Mouse (Mus musculus) neural tube, embryonic 14.5 days (tissue): ENCODE measurements at regions not wholly inside any gene's neighbourhood (a gene's known extent, or its start where the extent isn't known, plus 50 kb on each side); places are given as distances from the start of the nearest gene placed in this dataset.
A peak's percentile ranks its signal among the peaks of the same experiment; 100 is the strongest.

Experiments
- ATAC-seq: fragments of 200-750 bp; cut with Nextera tagmentation; 2 replicates; pipeline ENCODE4 v1.8.0; 2017; ENCODE audit warnings: low read depth, mild to moderate bottlenecking, moderate TSS enrichment, moderate library complexity
- H3K27ac ChIP-seq: fragments of 300-500 bp; sonication (generic); 2 replicates; pipeline ENCODE4 v1.5.1; 2014; ENCODE audit warnings: low read depth, mild to moderate bottlenecking, control low read depth, low read length, moderate library complexity, mixed read lengths
- H3K27me3 ChIP-seq: fragments of 300-500 bp; sonication (generic); 2 replicates; pipeline ENCODE4 v1.6.1; 2014; ENCODE audit warnings: low read length; ENCODE audit not compliant: control insufficient read depth, insufficient read depth
- H3K36me3 ChIP-seq: fragments of 300-500 bp; sonication (generic); 2 replicates; pipeline ENCODE4 v1.6.1; 2014; ENCODE audit warnings: low read length, mixed read lengths; ENCODE audit not compliant: control insufficient read depth, insufficient read depth
- H3K4me1 ChIP-seq: fragments of 300-500 bp; sonication (generic); 2 replicates; pipeline ENCODE4 v1.6.1; 2014; ENCODE audit warnings: low read length; ENCODE audit not compliant: control insufficient read depth, insufficient read depth
- H3K4me2 ChIP-seq: fragments of 300-500 bp; sonication (generic); 2 replicates; pipeline ENCODE4 v1.6.1; 2014; ENCODE audit warnings: mild to moderate bottlenecking, low read depth, low read length, control low read depth
- H3K4me3 ChIP-seq: fragments of 300-500 bp; sonication (generic); 2 replicates; pipeline ENCODE4 v1.5.1; 2014; ENCODE audit warnings: low read depth, low read length, control low read depth, mixed read lengths
- H3K9ac ChIP-seq: fragments of 300-500 bp; sonication (generic); replicated peaks from 2 replicates; pipeline ENCODE4 v1.6.1; 2014; ENCODE audit warnings: low read depth, mild to moderate bottlenecking, control low read depth, low read length, mixed read lengths
- H3K9me3 ChIP-seq: fragments of 300-500 bp; sonication (generic); 2 replicates; pipeline ENCODE4 v1.6.1; 2016; ENCODE audit warnings: low read length; ENCODE audit not compliant: control insufficient read depth
- WGBS: fragments of 180-500 bp; shearing (Covaris S2); extraction: QIAGEN DNeasy Blood & Tissue Kit; methylation state at CpG from one replicate; pipeline ENCODE4 v1.1.7; 2014; 5-methylcytosine and 5-hydroxymethylcytosine counted together

DNA sequence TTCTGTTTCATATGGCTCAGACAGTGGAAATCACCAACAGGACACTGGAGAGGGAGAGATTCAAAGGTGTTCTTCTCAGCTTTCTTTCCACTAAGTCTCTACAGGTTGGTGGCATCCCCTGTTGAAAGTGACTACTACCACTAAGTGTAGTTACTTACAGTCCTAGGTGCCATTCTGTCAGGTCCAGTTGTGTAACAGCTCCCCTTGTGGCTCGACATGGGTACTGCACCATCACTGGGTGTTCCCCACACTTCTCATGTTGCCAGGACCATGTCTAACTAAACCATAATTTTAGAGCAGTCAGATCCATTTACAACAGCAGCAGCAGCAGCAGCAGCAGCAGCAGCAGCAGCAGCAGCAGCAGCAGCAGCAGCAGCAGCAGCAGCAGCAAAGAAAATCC, 151.1 kb downstream of the Foxa2 start:
- Histone ChIP-seq H3K27ac (no peak overlapping the region), H3K4me2 (no peak overlapping the region), H3K27me3 (peaks cover 10% of the 10 kb centered on the region), H3K36me3 (no peaks in the 10 kb centered on the region), H3K9me3 (no peaks in the 10 kb centered on the region), H3K4me1 (no peaks in the 10 kb centered on the region), H3K4me3 (no peak overlapping the region), H3K9ac (no peak overlapping the region)
- ATAC-seq, result peak; percentile 68; the same call in 1 of the 2 replicates
- WGBS, result 3% methylated on average over 1 of the region's 1 CpGs

- 52% methylated on average over 1 of the region's 1 CpGs for WGBS
- Histone ChIP-seq H3K27me3 (peaks cover 9% of the 10 kb centered on the region), H3K27ac (no peak overlapping the region), H3K4me3 (no peak overlapping the region), H3K4me2 (no peak overlapping the region), H3K9me3 (no peaks in the 10 kb centered on the region), H3K9ac (no peak overlapping the region), H3K4me1 (no peaks in the 10 kb centered on the region), H3K36me3 (no peaks in the 10 kb centered on the region)
- ATAC-seq, result no peak
Observed at GRCm38 (mm10) chr2:147894213-147894612, 152.6 kb downstream of the Foxa2 start.

DNA sequence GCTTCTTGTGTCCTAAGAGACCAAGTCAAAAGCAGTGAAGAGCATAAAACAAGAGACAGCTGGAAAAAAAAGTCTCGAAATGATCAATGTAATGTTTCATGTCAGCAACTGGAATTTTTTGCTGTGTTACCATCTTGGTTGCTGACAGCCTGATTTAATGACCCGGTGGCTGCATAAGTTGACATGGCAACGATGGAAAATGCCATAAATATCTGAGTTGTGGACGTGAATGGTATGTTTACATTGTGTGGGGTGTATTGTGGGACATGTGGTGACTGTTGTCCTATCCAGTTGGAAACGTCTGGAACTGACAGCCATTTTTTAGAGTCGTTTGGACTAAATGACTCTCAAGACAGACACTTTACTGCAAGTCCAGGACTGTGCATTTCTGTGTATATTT, 160.6 kb downstream of the Foxa2 start:
- no peak overlapping the region for H3K27ac ChIP-seq
- 25% methylated on average over 6 of the region's 6 CpGs for WGBS
- H3K4me1 ChIP-seq, result no peaks in the 10 kb centered on the region
- no peaks in the 10 kb centered on the region for H3K9me3 ChIP-seq
- H3K9ac ChIP-seq, result no peak overlapping the region
- H3K4me2 ChIP-seq, result no peak overlapping the region
- H3K27me3 ChIP-seq, result no peaks in the 10 kb centered on the region
- H3K4me3 ChIP-seq, result no peak overlapping the region
- H3K36me3 ChIP-seq, result no peaks in the 10 kb centered on the region
- ATAC-seq, result no peak

GRCm38 (mm10) chr2:147877907-147878306, 168.9 kb downstream of the Foxa2 start:
- Histone ChIP-seq H3K4me1 (peaks cover 4% of the 10 kb centered on the region; the same call in 1 of the 2 replicates), H3K36me3 (no peaks in the 10 kb centered on the region), H3K9ac (no peak overlapping the region), H3K9me3 (no peaks in the 10 kb centered on the region), H3K4me2 (no peak overlapping the region), H3K27ac (no peak overlapping the region), H3K4me3 (no peak overlapping the region), H3K27me3 (peaks cover 4% of the 10 kb centered on the region; the same call in 1 of the 2 replicates)
- ATAC-seq, result no peak
- WGBS, result 6% methylated on average over 13 of the region's 13 CpGs

- H3K4me1 ChIP-seq, result peaks cover 4% of the 10 kb centered on the region; the same call in 1 of the 2 replicates
- H3K36me3 ChIP-seq, result no peaks in the 10 kb centered on the region
- no peak overlapping the region; the same call in 1 of the 2 replicates for H3K4me3 ChIP-seq
- no peaks in the 10 kb centered on the region for H3K9me3 ChIP-seq
- no peak for ATAC-seq
- H3K27me3 ChIP-seq, result peaks cover 4% of the 10 kb centered on the region; the same call in 1 of the 2 replicates
- H3K9ac ChIP-seq, result no peak overlapping the region
- WGBS, result 6% methylated on average over 4 of the region's 4 CpGs
- H3K27ac ChIP-seq, result no peak overlapping the region
- H3K4me2 ChIP-seq, result peak overlapping the region; percentile 53
Observed at GRCm38 (mm10) chr2:147877543-147877904, 169.2 kb downstream of the Foxa2 start.

DNA sequence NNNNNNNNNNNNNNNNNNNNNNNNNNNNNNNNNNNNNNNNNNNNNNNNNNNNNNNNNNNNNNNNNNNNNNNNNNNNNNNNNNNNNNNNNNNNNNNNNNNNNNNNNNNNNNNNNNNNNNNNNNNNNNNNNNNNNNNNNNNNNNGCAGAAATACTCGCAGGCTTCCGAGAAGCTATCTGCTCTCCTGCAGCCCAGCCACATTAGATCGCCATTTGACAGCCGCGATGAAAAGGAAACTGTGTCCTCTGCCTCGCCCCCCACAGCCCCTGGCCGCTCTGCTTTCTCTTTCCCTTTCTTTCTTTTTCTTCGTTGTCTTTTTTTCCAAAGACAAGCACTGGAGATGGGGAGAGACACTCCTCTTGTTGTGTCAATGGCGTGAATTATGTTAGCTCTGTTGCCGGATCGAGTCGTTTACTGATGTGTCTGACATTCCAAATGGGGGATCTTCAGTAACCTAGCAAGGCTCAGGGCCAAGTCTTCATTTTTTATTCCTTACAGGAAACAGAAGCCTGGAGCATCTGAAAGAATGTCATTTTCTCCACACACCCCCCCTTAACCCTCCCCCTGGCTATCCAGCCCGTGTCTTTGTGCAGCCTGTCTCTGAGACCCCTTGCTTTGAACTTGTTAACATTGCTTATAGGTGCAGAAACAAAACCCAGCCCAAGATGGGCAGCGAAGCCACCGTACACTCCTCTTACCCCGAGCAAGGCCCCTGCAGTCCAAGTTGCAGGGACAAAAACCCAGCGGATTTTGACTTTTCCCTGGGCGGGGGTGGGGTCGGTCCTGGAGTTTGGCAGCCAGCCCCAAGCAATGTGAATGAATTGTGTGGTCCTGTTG, 169.8 kb downstream of the Foxa2 start:
- Histone ChIP-seq H3K9me3 (no peaks in the 10 kb centered on the region), H3K27me3 (peaks cover 4% of the 10 kb centered on the region; the same call in 1 of the 2 replicates), H3K36me3 (no peaks in the 10 kb centered on the region), H3K4me1 (peaks cover 4% of the 10 kb centered on the region; the same call in 1 of the 2 replicates), H3K4me3 (peak overlapping the region; percentile 26), H3K27ac (no peak overlapping the region), H3K4me2 (peak overlapping the region; percentile 53), H3K9ac (no peak overlapping the region)
- WGBS, result 2% methylated on average over 19 of the region's 19 CpGs
- ATAC-seq, result peak; percentile 71

DNA sequence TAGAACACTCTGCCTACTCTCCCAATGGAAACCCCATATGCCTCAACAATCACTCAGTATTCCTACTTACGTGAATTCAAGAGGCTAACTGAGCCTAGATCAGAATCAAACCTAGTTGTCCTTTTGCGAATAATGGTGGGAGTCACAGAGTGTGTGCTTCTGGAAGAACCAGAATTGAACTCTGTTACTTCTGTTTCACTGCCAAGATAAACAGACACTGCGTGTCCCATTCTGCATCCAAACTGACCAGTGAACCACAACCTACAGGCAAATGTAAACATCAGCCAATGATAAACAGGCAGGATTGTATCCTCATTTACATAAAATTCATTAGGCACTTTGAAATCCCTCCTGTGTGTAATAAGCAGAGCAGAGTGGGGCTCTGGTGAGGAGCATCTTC, 173.8 kb downstream of the Foxa2 start:
- Histone ChIP-seq H3K27ac (no peak overlapping the region), H3K9ac (no peak overlapping the region), H3K4me1 (peaks cover 4% of the 10 kb centered on the region; the same call in 1 of the 2 replicates), H3K4me2 (no peak overlapping the region), H3K36me3 (no peaks in the 10 kb centered on the region), H3K27me3 (peaks cover 4% of the 10 kb centered on the region; the same call in 1 of the 2 replicates), H3K4me3 (no peak overlapping the region), H3K9me3 (no peaks in the 10 kb centered on the region)
- 90% methylated on average over 3 of the region's 3 CpGs for WGBS
- no peak for ATAC-seq

DNA sequence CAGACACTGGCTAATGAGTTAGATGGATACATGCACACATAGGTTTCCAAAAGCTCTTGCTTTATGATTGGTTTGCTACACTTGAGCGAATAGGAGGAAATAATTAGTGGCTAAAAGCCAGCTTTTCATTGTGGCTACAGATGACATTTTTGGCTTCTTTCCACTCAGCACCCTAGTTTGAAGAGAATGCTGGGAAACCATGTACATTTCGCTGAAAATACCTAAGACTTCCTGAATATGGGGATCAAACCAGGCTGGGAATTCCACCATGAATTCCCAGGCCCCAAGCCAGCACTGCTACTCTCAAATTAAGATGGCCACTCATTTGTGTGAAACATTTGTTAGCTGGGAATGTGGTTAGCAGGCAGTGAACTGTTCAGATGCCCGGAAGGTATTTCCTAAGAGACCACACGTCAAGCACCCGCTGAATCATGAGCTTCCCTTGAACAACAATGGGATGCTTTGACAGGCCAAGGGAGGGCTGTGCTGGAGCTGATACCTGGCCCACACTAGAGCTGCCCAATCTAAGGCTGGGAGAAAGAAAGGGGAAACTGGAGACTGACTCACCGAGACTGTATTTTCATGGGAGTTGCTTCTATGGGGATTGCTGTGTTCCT, 195.5 kb downstream of the Foxa2 start:
- H3K27me3 ChIP-seq, result no peaks in the 10 kb centered on the region
- whole genome bisulfite sequencing, result 85% methylated on average over 6 of the region's 6 CpGs
- H3K4me1 ChIP-seq, result no peaks in the 10 kb centered on the region
- H3K4me3 ChIP-seq, result no peak overlapping the region
- H3K36me3 ChIP-seq, result no peaks in the 10 kb centered on the region
- H3K9ac ChIP-seq, result no peak overlapping the region
- H3K27ac ChIP-seq, result no peak overlapping the region
- ATAC-seq, result no peak
- H3K9me3 ChIP-seq, result no peaks in the 10 kb centered on the region
- H3K4me2 ChIP-seq, result no peak overlapping the region
